Mouse (Mus musculus) bone marrow macrophage, adult 2 months (primary cell): ENCODE data around the gene Cenpb. TPM values are rescaled to one million over a fixed set of nuclear protein-coding genes. Genes with fewer than 3 reads are reported as not detected.

ENCODE experiments used
- H3K27ac ChIP-seq: 2 replicates; pipeline ENCODE4 v1.5.1; 2012; ENCODE audit warnings: low read depth, low read length; ENCODE audit not compliant: insufficient read depth
- H3K4me1 ChIP-seq: 2 replicates; pipeline ENCODE4 v1.6.1; 2012; ENCODE audit warnings: low read length; ENCODE audit not compliant: control insufficient read depth, insufficient read depth
- H3K4me3 ChIP-seq: 2 replicates; pipeline ENCODE4 v1.5.1; 2012; ENCODE audit warnings: mild to moderate bottlenecking, low read length, moderate library complexity; ENCODE audit not compliant: insufficient read depth
- CTCF ChIP-seq: IDR thresholded peaks from 2 replicates; pipeline ENCODE4 v1.5.1; 2012; ENCODE audit warnings: low read depth, mild to moderate bottlenecking, low read length, moderate library complexity
- POLR2A ChIP-seq: IDR thresholded peaks from 2 replicates; pipeline ENCODE4 v1.6.1; 2012; ENCODE audit warnings: mild to moderate bottlenecking, low read depth, low read length, borderline replicate concordance
- polyA plus RNA-seq: library from polyadenylated mRNA; stranded (reverse); fragments of >200 nt; gene quantifications from 2 replicates; pipeline ENCODE4 v1.2.4, GENCODE M21; 2012; ENCODE audit not compliant: missing spikeins, insufficient read depth, insufficient read length

Cenpb gene
- polyA plus RNA-seq, 1 experiment, result 88.3 TPM

- H3K4me3 ChIP-seq, result no peak overlapping the region
- no peak overlapping the region for H3K27ac ChIP-seq
- no peaks in the 10 kb centered on the region for H3K4me1 ChIP-seq
- TF ChIP-seq POLR2A, result no peak
- TF ChIP-seq CTCF, result no peak
Observed at GRCm38 (mm10) chr2:131141336-131141986, 38.4 kb downstream of the Cenpb start.

GRCm38 (mm10) chr2:131140533-131140905 lies 39.3 kb downstream of the Cenpb start:
- Histone ChIP-seq H3K27ac (no peak overlapping the region), H3K4me3 (no peak overlapping the region), H3K4me1 (no peaks in the 10 kb centered on the region)
- TF ChIP-seq POLR2A (no peak), CTCF (no peak)

- H3K4me1 ChIP-seq, result no peaks in the 10 kb centered on the region
- TF ChIP-seq POLR2A (no peak), CTCF (no peak)
- no peak overlapping the region for H3K4me3 ChIP-seq
- no peak overlapping the region for H3K27ac ChIP-seq
Observed at GRCm38 (mm10) chr2:131139886-131140532, 39.9 kb downstream of the Cenpb start.

- Histone ChIP-seq H3K27ac (no peak overlapping the region), H3K4me3 (no peak overlapping the region), H3K4me1 (no peaks in the 10 kb centered on the region)
- TF ChIP-seq CTCF, result no peak
- TF ChIP-seq POLR2A, result no peak
Observed at GRCm38 (mm10) chr2:131139287-131139686, 40.6 kb downstream of the Cenpb start.

GRCm38 (mm10) chr2:131138760-131139159 lies 41.1 kb downstream of the Cenpb start:
- TF ChIP-seq POLR2A, result no peak
- no peak for TF ChIP-seq CTCF
- no peaks in the 10 kb centered on the region for H3K4me1 ChIP-seq
- H3K27ac ChIP-seq, result no peak overlapping the region
- H3K4me3 ChIP-seq, result no peak overlapping the region

- no peak overlapping the region for H3K27ac ChIP-seq
- H3K4me3 ChIP-seq, result no peak overlapping the region
- no peaks in the 10 kb centered on the region for H3K4me1 ChIP-seq
- TF ChIP-seq POLR2A (no peak), CTCF (no peak)
Observed at GRCm38 (mm10) chr2:131138296-131138695, 41.6 kb downstream of the Cenpb start.

GRCm38 (mm10) chr2:131135521-131136139 lies 44.2 kb downstream of the Cenpb start:
- TF ChIP-seq POLR2A (no peak), CTCF (no peak)
- Histone ChIP-seq H3K4me1 (no peaks in the 10 kb centered on the region), H3K4me3 (no peak overlapping the region), H3K27ac (no peak overlapping the region)

- Histone ChIP-seq H3K27ac (no peak overlapping the region), H3K4me3 (no peak overlapping the region), H3K4me1 (no peaks in the 10 kb centered on the region)
- no peak for TF ChIP-seq CTCF
Observed at GRCm38 (mm10) chr2:131134826-131135400, 45.0 kb downstream of the Cenpb start.

- TF ChIP-seq CTCF, result no peak
- no peak for TF ChIP-seq POLR2A
Observed at GRCm38 (mm10) chr2:131134381-131134780, 45.5 kb downstream of the Cenpb start.

More at GRCm38 (mm10) chr2:131134381-131134780, 45.5 kb downstream of the Cenpb start:
- H3K4me3 ChIP-seq, result no peak overlapping the region
- H3K4me1 ChIP-seq, result no peaks in the 10 kb centered on the region
- H3K27ac ChIP-seq, result no peak overlapping the region
